Mouse (Mus musculus): ENCODE data around the gene Tor1a. TPM values are rescaled to one million over a fixed set of nuclear protein-coding genes. Genes with fewer than 3 reads are reported as not detected.

Tor1a gene
- total and polyA plus RNA-seq, 2 experiments from 2014 or later: 88.7 to 90.3 TPM

DNA sequence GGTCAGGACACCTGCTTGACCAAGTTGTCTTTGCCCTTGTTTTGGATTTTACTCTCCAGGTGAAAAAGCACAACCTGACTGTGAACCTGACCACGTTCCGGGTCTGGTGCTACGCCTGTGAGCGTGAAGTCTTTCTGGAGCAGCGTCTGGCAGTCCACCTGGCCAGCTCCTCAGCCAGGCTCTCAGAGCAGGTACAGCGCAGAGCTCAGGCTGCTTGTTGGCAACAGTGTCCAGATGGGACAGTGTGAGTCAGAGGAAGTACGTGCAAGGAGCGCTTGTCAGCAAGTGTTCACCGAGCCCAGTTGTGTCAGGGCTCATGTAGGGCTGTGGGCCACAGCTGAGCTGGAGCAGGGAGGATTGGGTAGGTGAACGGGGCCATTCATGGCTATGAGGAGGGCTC is 35.1 kb upstream of the Tor1a start:
- H3K9ac ChIP-seq (replicated peaks; ENCODE audit: low read length, poor library complexity, severe bottlenecking): no peak overlapping the region
- ATAC-seq (ENCODE audit: low FRiP score) (no peak), DNase-seq (ENCODE audit: low spot score) (no peak)
- no peaks in the 10 kb centered on the region for H3K27me3 ChIP-seq (ENCODE audit: insufficient read depth, low read length)
- 94% methylated on average over 10 of the region's 10 CpGs for WGBS
- H3K4me2 ChIP-seq (ENCODE audit: low read depth, low read length, poor library complexity, severe bottlenecking): no peak overlapping the region
- TF ChIP-seq CTCF (IDR thresholded peaks at IDR 0.05): no peak
- no peaks in the 10 kb centered on the region for H3K9me3 ChIP-seq (ENCODE audit: low read length)
- no peak overlapping the region for H3K27ac ChIP-seq (ENCODE audit: low read depth, low read length)
- H3K4me1 ChIP-seq (ENCODE audit: insufficient read depth, low read length): no peaks in the 10 kb centered on the region
- H3K4me3 ChIP-seq (ENCODE audit: low read depth, low read length): no peak overlapping the region
- H3K36me3 ChIP-seq (ENCODE audit: insufficient read depth, low read length): peaks cover 56% of the 10 kb centered on the region

DNA sequence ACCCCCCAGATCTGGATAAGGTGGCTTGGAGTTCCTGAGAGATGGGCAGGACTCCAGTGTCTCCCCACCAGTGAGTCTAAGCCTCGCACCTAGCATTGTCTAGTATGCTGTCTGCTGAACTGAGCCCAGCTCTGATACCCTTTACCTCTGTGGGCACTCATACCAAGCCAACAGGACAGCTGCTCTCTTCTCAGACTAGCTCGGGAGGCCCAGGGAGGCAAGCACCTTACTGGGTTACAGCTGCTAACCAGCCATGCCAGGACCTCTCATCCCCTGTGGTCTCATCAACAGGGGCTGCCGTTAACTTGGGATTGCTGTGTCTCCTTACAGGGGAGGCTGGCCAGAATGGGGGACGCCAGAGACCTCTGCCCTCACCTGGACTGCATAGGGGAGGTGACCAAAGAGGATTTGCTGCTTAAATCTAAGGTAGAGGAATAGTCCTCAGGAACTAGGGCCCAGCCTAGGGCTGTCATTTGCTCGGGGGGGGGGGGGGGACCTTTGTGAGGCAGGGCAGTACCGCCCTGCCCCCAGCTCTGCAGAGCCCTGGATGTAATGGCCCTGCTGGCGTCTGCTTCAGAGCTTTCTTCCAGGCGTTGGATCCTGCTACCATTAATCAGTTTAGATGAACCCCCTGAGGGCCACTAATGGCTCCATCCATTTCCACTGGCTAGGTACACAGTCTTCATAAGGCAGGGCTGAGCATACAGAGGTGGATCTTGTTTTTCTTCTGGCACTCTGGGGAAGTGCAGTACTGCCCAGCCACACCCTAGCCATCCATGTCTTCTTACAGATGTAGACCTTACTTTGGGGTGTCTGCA is 30.9 kb upstream of the Tor1a start:
- no peak for DNase-seq (ENCODE audit: low spot score)

GRCm38 (mm10) chr2:30995432-30995996 is 27.8 kb upstream of the Tor1a start:
- no peaks in the 10 kb centered on the region for H3K4me1 ChIP-seq (ENCODE audit: insufficient read depth, low read length)
- no peak for ATAC-seq (ENCODE audit: low FRiP score)
- H3K9ac ChIP-seq (replicated peaks; ENCODE audit: low read length, poor library complexity, severe bottlenecking): no peak overlapping the region
- no peaks in the 10 kb centered on the region for H3K27me3 ChIP-seq (ENCODE audit: insufficient read depth, low read length)
- no peaks in the 10 kb centered on the region for H3K9me3 ChIP-seq (ENCODE audit: low read length)
- peaks cover 10% of the 10 kb centered on the region; the same call in 1 of the 2 replicates for H3K36me3 ChIP-seq (ENCODE audit: insufficient read depth, low read length)
- no peak for DNase-seq (ENCODE audit: low spot score)
- no peak overlapping the region for H3K4me3 ChIP-seq (ENCODE audit: low read depth, low read length)
- TF ChIP-seq CTCF (IDR thresholded peaks at IDR 0.05): no peak
- H3K4me2 ChIP-seq (ENCODE audit: low read depth, low read length, poor library complexity, severe bottlenecking): no peak overlapping the region
- 73% methylated on average over 11 of the region's 11 CpGs for WGBS
- H3K27ac ChIP-seq (ENCODE audit: low read depth, low read length): no peak overlapping the region

More for the DNA sequence above, 30.9 kb upstream of the Tor1a start:
- Histone ChIP-seq H3K9me3 (ENCODE audit: low read length) (no peaks in the 10 kb centered on the region), H3K27me3 (ENCODE audit: insufficient read depth, low read length) (no peaks in the 10 kb centered on the region), H3K27ac (ENCODE audit: low read depth, low read length) (no peak overlapping the region), H3K4me2 (ENCODE audit: low read depth, low read length, poor library complexity, severe bottlenecking) (no peak overlapping the region), H3K36me3 (ENCODE audit: insufficient read depth, low read length) (peaks cover 28% of the 10 kb centered on the region), H3K4me3 (ENCODE audit: low read depth, low read length) (no peak overlapping the region), H3K9ac (replicated peaks; ENCODE audit: low read length, poor library complexity, severe bottlenecking) (no peak overlapping the region), H3K4me1 (ENCODE audit: insufficient read depth, low read length) (no peaks in the 10 kb centered on the region)
- TF ChIP-seq CTCF (IDR thresholded peaks at IDR 0.05): no peak
- WGBS: 73% methylated on average over 7 of the region's 8 CpGs
- ATAC-seq (ENCODE audit: low FRiP score): no peak

DNA sequence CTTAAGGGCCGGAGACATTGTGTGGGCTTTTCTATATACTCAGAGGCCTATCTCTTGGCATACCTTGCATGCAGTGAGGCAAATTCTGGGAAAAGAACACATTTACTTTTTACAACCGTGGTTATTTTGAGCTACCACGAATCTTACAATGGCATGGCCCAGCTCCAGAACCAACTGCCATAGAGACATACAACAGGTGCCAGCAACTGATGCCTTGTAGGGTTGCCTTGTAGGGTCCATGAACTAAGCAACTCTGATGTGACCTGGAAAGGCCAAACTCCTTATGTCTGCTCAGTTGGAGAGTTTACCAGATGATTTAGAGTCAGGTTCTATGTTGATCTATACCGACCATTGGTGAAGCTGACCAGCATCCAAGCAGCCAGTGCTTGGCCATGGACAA is 27.1 kb upstream of the Tor1a start:
- no peak for ATAC-seq (ENCODE audit: low FRiP score)
- Histone ChIP-seq H3K4me3 (ENCODE audit: low read depth, low read length) (no peak overlapping the region), H3K27me3 (ENCODE audit: insufficient read depth, low read length) (no peaks in the 10 kb centered on the region), H3K9ac (replicated peaks; ENCODE audit: low read length, poor library complexity, severe bottlenecking) (no peak overlapping the region), H3K9me3 (ENCODE audit: low read length) (no peaks in the 10 kb centered on the region), H3K4me1 (ENCODE audit: insufficient read depth, low read length) (no peaks in the 10 kb centered on the region), H3K27ac (ENCODE audit: low read depth, low read length) (no peak overlapping the region), H3K36me3 (ENCODE audit: insufficient read depth, low read length) (peaks cover 5% of the 10 kb centered on the region; the same call in 1 of the 2 replicates), H3K4me2 (ENCODE audit: low read depth, low read length, poor library complexity, severe bottlenecking) (no peak overlapping the region)
- WGBS: 96% methylated on average over 4 of the region's 4 CpGs
- no peak for TF ChIP-seq CTCF (IDR thresholded peaks at IDR 0.05)
- no peak for DNase-seq (ENCODE audit: low spot score)

GRCm38 (mm10) chr2:30990221-30990620 is 22.5 kb upstream of the Tor1a start:
- ATAC-seq (ENCODE audit: low FRiP score) (no peak), DNase-seq (ENCODE audit: low spot score) (no peak)
- Histone ChIP-seq H3K36me3 (ENCODE audit: insufficient read depth, low read length) (no peaks in the 10 kb centered on the region), H3K4me3 (ENCODE audit: low read depth, low read length) (no peak overlapping the region), H3K9me3 (ENCODE audit: low read length) (no peaks in the 10 kb centered on the region), H3K4me1 (ENCODE audit: insufficient read depth, low read length) (no peaks in the 10 kb centered on the region), H3K9ac (replicated peaks; ENCODE audit: low read length, poor library complexity, severe bottlenecking) (no peak overlapping the region), H3K27ac (ENCODE audit: low read depth, low read length) (no peak overlapping the region), H3K27me3 (ENCODE audit: insufficient read depth, low read length) (no peaks in the 10 kb centered on the region), H3K4me2 (ENCODE audit: low read depth, low read length, poor library complexity, severe bottlenecking) (no peak overlapping the region)
- no peak for TF ChIP-seq CTCF (IDR thresholded peaks at IDR 0.05)
- WGBS: 95% methylated on average over 9 of the region's 9 CpGs
